Mouse (Mus musculus) MEL (cell line): ENCODE measurements around the gene Rpl7l1.

Experiments
- CTCF ChIP-seq, 3 experiments: IDR thresholded peaks in 2 of 3; conservative IDR thresholded peaks in 1 of 3; 2 replicates each; pipeline ENCODE4 v1.5.1; 2011 to 2012; ENCODE audit warnings: low read length in 3 of 3, low read depth in 2 of 3, mild to moderate bottlenecking in 2 of 3, improper control_type of control experiment in 1 of 3, inconsistent platforms in 1 of 3, mixed read lengths in 1 of 3, moderate library complexity in 1 of 3; ENCODE audit not compliant: control insufficient read depth in 1 of 3, insufficient read depth in 1 of 3, poor library complexity in 1 of 3, severe bottlenecking in 1 of 3
- E2F4 ChIP-seq: IDR thresholded peaks from 2 replicates; pipeline ENCODE4 v1.6.1; 2011; ENCODE audit warnings: low read depth, low read length, improper control_type of control experiment, borderline replicate concordance
- EP300 ChIP-seq, 2 experiments: IDR thresholded peaks; 2 replicates each; pipeline ENCODE4 v1.6.1; 2011; ENCODE audit warnings: improper control_type of control experiment in 2 of 2, low read length in 2 of 2, low read depth in 1 of 2, mild to moderate bottlenecking in 1 of 2
- GATA1 ChIP-seq: IDR thresholded peaks from 2 replicates; pipeline ENCODE4 v1.6.1; 2011; ENCODE audit warnings: low read depth, low read length, improper control_type of control experiment
- MAFK ChIP-seq: IDR thresholded peaks from 2 replicates; pipeline ENCODE4 v1.6.1; 2011; ENCODE audit warnings: low read depth, mild to moderate bottlenecking, low read length, improper control_type of control experiment, borderline replicate concordance
- MYC ChIP-seq: IDR thresholded peaks from 2 replicates; pipeline ENCODE4 v1.6.1; 2011; ENCODE audit warnings: low read depth, mild to moderate bottlenecking, low read length, improper control_type of control experiment, moderate library complexity
- POLR2A ChIP-seq, 2 experiments: IDR thresholded peaks; 2 replicates each; pipeline ENCODE4 v1.6.1; 2011 to 2012; ENCODE audit warnings: low read length in 2 of 2, mild to moderate bottlenecking in 2 of 2, control low read depth in 1 of 2, improper control_type of control experiment in 1 of 2, low read depth in 1 of 2, moderate library complexity in 1 of 2; ENCODE audit not compliant: control insufficient read depth in 1 of 2, insufficient read depth in 1 of 2, poor library complexity in 1 of 2
- POLR2AphosphoS5 ChIP-seq: IDR thresholded peaks from 2 replicates; pipeline ENCODE4 v1.6.1; 2012; ENCODE audit warnings: low read depth, borderline replicate concordance, mild to moderate bottlenecking, inconsistent platforms, low read length, moderate library complexity, mixed read lengths
- SMC3 ChIP-seq: IDR thresholded peaks from 2 replicates; pipeline ENCODE4 v1.6.1; 2011; ENCODE audit warnings: low read depth, low read length, improper control_type of control experiment
- TCF12 ChIP-seq: IDR thresholded peaks from 2 replicates; pipeline ENCODE4 v1.6.1; 2014; ENCODE audit warnings: low read depth, mild to moderate bottlenecking, inconsistent platforms, low read length, improper control_type of control experiment, moderate library complexity
- UBTF ChIP-seq: IDR thresholded peaks from 2 replicates; pipeline ENCODE4 v1.6.1; 2012; ENCODE audit warnings: low read depth, mild to moderate bottlenecking, inconsistent platforms, low read length, improper control_type of control experiment, moderate library complexity, borderline replicate concordance; ENCODE audit not compliant: insufficient read depth

DNA sequence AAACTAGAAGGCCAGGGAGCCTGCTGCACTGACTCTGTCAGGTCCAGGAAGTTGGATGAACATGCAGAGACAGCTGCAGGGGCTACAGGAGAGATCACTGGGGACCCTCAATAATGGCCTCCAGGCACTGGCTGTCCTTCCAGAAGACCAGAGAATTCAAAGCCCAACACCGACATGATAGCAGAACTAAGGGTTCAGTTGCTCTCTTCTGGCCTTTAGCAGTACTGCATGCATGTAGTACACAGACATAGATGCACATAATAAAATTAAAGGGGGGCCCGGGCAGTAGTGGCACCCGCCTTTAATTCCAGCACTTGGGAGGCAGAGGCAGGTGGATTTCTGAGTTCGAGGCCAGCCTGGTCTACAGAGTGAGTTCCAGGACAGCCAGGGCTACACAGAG is 11.4 kb downstream of the Rpl7l1 start:
- TF ChIP-seq POLR2A (IDR thresholded peaks at IDR 0.05; ENCODE audit: control insufficient read depth in 1 of 2, insufficient read depth in 1 of 2, low read depth in 1 of 2, low read length in 2 of 2, poor library complexity in 1 of 2) (no peak), E2F4 (no peak), EP300 (IDR thresholded peaks at IDR 0.05; ENCODE audit: low read depth in 1 of 2, low read length in 2 of 2) (no peak), SMC3 (peak; percentile 52), CTCF (IDR thresholded peaks at IDR 0.05 in 2 of 3, conservative IDR thresholded peaks at IDR 0.05 in 1 of 3; ENCODE audit: control insufficient read depth in 1 of 3, insufficient read depth in 1 of 3, low read depth in 2 of 3, low read length in 3 of 3, poor library complexity in 1 of 3, severe bottlenecking in 1 of 3) (peak in 2 of 3 experiments; percentile 31 to 53; a peak in 3 of 6 replicates), MYC (no peak), POLR2AphosphoS5 (no peak), GATA1 (no peak), UBTF (no peak), TCF12 (no peak), MAFK (no peak)
